Mouse (Mus musculus): ENCODE results near the gene Mageb16.

- TF ChIP-seq POLR2A (IDR thresholded peaks at IDR 0.05; ENCODE audit: insufficient read length, low read depth) (no peak), POLR2AphosphoS2 (IDR thresholded peaks at IDR 0.05; ENCODE audit: insufficient read length, low read depth) (no peak), MAX (IDR thresholded peaks at IDR 0.05; ENCODE audit: low read depth) (no peak), E2F4 (IDR thresholded peaks at IDR 0.05; ENCODE audit: insufficient read depth) (no peak), MYOG (IDR thresholded peaks at IDR 0.05; ENCODE audit: control insufficient read depth in 1 of 3, insufficient read depth in 1 of 3, insufficient read length in 2 of 3, low read depth in 2 of 3) (no peak), MYOD1 (IDR thresholded peaks at IDR 0.05; ENCODE audit: control insufficient read depth in 1 of 3, insufficient read length in 2 of 3, low read depth in 2 of 3) (no peak), USF1 (IDR thresholded peaks at IDR 0.05; ENCODE audit: low read depth) (no peak), TCF12 (IDR thresholded peaks at IDR 0.05; ENCODE audit: insufficient read depth, poor library complexity, severe bottlenecking) (no peak)
These were observed 35.8 kb downstream of the Mageb16 start for GRCm38 (mm10) chrX:79635396-79635795.

Measured in myocyte (in vitro differentiated cells).